Mouse (Mus musculus) embryonic fibroblast, embryonic 13.5 days (primary cell): ENCODE results near the gene Naa25.

Source experiments
- CTCF ChIP-seq: IDR thresholded peaks from 2 replicates; pipeline ENCODE4 v1.5.1; 2011; ENCODE audit warnings: mild to moderate bottlenecking, control low read depth, low read length, moderate library complexity, borderline replicate concordance; ENCODE audit not compliant: insufficient read depth
- POLR2A ChIP-seq: IDR thresholded peaks from 2 replicates; pipeline ENCODE4 v1.6.1; 2011; ENCODE audit warnings: low read depth, mild to moderate bottlenecking, control low read depth, low read length, moderate library complexity

DNA sequence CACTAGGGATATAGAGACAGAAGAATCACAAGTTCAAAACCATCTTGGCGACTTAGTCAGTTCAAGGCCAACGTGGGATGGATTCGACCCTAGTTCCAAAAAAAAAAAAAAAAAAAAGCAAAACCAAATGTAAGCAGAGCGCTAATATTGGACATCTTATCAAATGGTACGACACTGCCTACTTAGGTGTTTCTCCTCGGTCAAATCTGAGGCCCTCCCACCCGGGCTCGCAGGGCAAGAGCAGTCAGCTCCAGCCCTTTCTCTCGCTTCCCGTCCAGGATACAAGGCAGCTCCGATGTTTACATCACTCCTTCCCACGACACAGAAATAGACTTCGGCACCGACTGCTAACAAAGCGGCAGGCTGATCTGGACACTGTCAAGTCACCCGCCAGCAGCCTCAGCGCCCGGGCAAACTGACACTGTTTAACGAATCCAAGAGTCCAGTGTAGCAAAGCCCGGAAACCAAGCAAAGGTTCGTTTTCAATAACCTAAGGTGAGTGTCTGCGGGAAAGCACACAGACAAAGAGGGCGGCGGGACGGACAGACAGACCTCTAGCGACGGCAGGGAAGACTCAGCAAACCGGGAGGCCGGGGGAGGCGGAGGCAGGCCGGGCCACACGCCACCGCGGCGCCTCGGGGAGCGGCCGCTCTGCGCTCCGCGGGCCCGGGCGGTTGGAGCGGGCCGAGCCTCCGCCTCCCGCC, 12.8 kb upstream of the Naa25 start:
- TF ChIP-seq CTCF, result no peak
- no peak; the same call in 1 of the 2 replicates for TF ChIP-seq POLR2A
